Mouse (Mus musculus): Measurements from ENCODE around the gene Trmt10a.

The Trmt10a gene

DNA sequence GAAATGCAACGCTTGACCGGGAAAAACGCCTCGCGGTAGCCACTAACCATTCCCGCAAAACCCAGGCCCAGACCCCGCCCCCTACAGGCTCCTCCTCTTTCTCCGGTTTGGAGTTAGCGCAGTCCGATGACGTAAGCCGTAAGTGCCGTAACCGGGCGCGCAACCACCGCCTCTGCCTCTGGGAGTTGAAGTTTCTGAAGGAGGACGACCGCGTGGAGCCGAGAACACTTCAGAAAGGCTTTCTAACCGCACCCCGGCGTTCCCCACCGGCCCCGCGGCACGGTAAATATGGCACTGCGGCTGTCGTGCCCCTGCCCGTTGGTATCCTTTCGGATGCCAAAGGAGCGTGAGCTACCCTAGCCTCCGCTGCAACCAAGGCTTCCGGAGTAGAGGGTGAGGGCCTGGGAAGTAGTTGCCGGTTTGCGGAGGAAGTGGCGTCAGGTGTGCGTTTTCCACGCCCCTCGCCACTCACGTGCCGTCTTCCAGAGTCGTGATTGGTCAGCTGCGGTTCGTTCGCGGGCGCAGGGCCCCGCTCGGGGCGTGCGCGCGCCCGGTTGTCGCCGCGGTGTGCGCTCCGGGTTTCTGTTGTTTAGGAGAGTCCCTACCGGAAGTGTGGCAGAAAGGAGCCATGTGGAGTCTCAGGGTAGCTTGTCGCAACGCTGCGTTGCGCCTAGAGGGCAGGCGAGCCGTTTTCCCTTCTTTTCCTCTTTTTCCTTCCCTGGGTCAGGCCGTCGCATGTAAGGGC, at the start of gene Trmt10a:
Gene Trmt10a (plus strand): TSS at position 134 of the 745 bp plus-strand sequence.
- in situ Hi-C loops (cut with MseI, MboI) = loop anchor here (25.0 kb wide), 1 partner anchor 356 kb away; no protein-coding TSS in a partner anchor

DNA sequence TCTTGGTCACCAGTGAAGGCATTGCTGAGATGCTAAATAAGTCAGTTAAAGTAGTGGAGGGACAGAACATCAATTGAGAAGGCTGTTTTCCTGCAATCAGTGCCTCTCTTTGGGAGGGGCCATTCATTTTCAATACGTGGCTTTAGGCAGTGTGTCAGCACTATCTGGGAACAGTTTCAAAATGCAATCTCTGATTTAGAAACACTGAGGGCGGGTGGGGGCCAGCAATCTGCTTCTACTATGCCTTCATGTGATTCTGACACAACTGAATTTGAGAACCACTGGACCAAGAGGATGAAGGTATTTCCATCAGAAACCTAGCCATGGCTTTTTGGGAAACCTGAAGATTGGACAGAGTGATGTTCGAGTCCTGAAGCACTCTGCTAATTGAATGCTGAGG, 47.9 kb upstream of the Trmt10a start:
- in situ Hi-C loops (cut with MseI, MboI) = no loop called here

- in situ Hi-C loops (cut with MseI, MboI) = no loop called here
Observed at GRCm38 (mm10) chr3:138095718-138096117, 47.5 kb upstream of the Trmt10a start.

- in situ Hi-C loops (cut with MseI, MboI) = no loop called here
Observed at GRCm38 (mm10) chr3:138096263-138097028, 46.8 kb upstream of the Trmt10a start.

DNA sequence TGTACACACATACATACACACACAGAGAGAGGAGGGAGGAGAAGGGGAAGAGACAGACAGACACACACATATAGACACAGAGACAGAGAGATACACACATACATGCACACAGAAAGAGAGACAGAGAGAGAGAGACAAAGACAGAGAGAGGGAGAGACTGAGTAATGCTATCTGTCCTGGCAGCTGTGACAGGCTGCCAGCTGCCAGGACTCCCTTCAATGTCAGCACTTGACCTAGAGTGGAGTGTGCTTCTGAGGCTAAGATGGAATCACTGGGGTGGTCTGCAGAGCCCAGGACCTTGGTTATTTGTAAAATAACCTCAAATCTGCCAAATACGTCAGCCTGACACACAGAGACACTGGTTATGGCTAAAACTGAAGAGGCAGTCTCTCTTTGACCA, 45.5 kb upstream of the Trmt10a start:
- in situ Hi-C loops (cut with MseI, MboI) = no loop called here

- in situ Hi-C loops (cut with MseI, MboI) = no loop called here
Observed at GRCm38 (mm10) chr3:138101936-138102335, 41.3 kb upstream of the Trmt10a start.

DNA sequence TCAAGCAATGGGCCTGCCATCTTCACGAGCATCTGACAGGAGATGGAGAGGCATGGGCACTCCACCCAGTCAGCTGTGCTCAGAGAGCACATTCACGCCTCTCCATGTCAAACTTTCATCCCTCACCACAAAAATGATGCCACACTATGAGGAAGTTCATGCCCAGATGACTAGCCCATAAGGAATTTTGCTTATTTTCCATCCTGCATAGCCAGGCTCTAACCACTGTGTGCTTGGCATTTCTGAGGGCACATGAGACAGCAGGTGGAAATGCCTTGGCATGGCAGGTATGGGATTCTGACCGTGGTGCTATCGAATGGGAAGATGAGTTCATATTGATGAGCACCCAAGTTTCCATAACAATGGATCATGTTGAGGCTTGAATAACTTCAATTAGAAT, 39.6 kb upstream of the Trmt10a start:
- in situ Hi-C loops (cut with MseI, MboI) = no loop called here

- in situ Hi-C loops (cut with MseI, MboI) = no loop called here
Observed at GRCm38 (mm10) chr3:138105056-138105455, 38.2 kb upstream of the Trmt10a start.

GRCm38 (mm10) chr3:138106887-138107286, 36.4 kb upstream of the Trmt10a start:
- in situ Hi-C loops (cut with MseI, MboI) = no loop called here

DNA sequence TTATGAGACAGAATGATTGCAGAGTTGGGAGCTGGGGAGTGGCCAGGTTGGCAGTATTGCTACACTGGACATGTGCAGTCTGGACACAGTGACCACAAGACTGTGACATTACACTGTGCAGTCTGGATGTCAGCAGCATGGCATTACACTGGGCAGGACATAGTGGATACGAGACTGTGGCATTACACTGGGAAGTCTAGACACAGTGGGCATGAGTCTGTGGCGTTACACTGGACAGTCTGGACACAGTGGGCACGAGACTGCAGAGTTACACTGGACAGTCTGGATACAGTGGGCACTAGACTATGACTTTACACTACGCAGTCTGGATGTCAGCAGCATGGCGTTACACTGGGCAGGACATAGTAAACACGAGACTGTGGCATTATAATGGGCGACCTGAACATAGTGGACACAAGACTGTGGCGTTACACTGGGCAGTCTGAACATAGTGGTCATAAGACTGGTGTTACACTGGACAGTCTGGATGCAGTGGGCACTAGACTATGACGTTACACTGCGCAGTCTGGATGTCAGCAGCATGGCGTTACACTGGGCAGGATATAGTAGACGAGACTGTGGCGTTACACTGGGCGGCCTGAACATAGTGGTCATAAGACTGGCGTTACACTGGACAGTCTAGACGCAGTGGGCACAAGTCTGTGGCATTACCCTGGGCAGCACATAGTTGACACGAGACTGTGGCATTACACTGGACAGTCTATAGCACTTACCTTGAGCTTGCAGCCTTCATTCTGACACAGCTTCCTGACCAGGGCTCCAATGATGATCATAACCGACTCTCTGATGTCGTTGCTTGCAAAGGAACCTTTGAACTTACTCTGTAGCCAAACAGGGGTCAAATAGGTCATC, 32.1 kb upstream of the Trmt10a start:
- in situ Hi-C loops (cut with MseI, MboI) = no loop called here

DNA sequence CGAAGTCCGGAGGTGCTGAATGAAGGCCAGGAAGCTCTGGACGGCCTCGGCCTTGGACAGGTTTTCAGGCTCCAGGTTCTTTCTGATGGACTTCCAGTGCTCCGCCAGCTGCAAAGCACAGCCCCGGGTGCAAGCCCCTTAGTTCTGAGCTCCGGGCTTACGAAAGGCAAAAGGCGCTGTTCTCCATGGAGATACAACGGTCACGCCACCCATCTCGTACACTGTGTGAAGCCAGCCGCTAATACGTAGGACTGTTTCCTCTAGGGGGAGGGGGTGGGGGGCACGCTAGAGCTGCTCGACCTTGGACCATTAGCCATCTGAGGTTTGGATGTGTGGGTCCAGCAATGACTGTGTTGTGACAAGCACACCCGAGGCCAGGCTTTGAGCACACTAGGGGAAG, 29.1 kb upstream of the Trmt10a start:
- in situ Hi-C loops (cut with MseI, MboI) = no loop called here

GRCm38 (mm10) chr3:138116871-138117270, 26.4 kb upstream of the Trmt10a start:
- in situ Hi-C loops (cut with MseI, MboI) = no loop called here

DNA sequence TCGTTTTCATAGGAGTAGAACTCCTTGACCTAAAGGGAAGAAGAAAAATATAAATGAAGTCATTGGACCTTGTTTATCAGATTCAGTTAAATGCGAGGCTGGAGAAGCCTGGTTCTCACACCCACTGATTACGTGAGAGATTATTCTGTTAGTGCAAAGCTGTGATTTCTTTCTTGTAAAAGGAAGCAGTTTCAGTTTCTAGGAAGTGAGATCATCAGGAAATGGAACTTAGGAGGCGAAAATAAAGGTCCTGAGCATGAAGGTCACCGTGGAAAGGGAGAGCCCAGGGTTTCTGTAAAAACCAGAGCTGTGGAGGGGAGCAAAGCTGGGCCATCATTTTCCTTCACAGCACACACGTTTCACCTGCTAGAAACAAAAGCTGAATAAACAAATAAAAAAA, 24.9 kb upstream of the Trmt10a start:
- in situ Hi-C loops (cut with MseI, MboI) = no loop called here

DNA sequence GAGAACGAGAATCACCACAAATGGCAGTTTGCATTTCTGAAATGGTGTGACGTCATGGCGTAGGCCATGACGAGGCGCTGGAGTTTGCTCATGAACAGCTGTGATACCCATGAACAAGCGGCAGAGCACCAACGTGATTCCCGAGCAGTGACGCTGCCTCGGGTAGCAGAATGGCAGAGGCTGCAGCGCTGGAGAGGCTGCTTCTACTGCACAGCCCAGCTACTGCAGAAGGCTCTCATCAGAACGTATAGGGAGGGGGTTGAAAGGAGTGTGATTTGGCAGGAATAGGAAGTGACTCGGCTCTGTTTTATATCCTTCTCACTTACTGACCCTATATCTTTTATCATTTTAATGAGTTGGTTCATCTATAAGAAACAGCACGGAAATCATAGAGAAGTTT, 24.4 kb upstream of the Trmt10a start:
- in situ Hi-C loops (cut with MseI, MboI) = no loop called here

DNA sequence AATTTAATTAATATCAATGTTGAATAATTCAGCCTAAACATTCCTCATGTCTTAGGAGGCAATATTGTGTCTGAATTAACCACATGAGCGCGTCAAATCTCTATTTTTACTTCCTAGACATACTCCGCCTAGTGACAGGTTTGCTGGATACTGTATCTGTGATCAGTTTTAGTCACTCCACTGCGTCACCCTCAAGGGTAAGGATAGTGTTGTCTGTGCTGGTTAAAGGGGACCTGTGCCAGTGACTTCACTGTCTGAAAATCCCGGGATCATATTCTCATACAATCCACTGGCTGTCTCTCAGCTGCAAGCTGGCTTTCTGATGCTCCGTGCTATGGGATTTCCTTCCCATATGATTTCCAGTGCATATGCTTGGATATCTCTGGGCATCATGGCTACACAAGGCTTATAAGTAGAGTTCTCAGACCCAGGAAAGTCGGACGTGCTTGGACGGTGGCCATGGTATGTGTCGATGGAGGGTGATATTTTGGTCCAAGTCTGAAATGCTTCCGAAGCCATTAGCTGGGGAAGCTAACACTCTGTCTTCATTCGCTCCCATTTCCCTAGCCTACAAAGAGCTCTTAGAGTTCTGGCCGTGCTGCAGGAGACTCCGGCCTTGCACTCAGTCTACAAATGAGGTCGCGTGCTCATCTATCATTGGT, 23.7 kb upstream of the Trmt10a start:
- in situ Hi-C loops (cut with MseI, MboI) = no loop called here

- in situ Hi-C loops (cut with MseI, MboI) = no loop called here
Observed at GRCm38 (mm10) chr3:138121461-138121860, 21.8 kb upstream of the Trmt10a start.

- in situ Hi-C loops (cut with MseI, MboI) = no loop called here
Observed at GRCm38 (mm10) chr3:138123842-138124241, 19.4 kb upstream of the Trmt10a start.

DNA sequence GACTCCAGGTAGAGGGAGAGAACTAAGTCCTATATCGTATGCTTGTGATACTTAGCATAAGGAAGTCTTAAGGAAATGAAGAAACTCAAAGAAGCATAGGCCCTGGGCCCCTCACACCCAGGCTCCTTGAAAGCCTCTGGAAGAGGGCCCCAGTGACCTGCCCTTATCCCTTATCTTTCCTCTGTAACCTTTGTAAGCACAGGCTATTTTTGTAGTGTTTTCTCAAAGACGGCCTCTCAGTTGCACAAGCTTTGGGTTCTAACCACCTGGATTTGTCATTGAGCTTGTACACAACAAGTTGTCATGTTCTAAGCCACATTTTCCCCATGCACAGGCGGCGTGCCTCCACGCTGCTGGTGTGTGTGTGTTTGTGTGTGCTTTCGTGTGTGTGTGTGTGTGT, 14.1 kb upstream of the Trmt10a start:
- in situ Hi-C loops (cut with MseI, MboI) = loop anchor here (25.0 kb wide), 1 partner anchor 342 kb away; no protein-coding TSS in a partner anchor

DNA sequence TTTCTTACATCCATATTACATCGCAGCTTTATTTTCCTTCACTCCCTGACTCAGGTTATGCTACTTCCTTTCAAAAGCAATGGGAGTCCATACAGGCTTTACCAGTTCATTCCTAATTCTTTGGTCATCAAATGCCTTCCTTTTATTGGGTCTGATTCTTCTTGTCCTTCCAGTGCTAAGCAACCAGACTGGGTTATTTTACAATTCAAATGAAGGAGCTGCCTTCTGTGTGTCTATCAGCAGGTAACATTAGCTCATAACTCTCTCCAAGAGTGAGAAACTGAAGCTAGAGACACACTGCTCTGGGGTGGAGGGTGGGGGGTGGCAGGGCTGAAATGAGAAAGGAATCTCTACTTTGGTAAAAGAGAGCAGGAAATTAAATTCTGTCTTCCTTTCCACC, 12.6 kb upstream of the Trmt10a start:
- in situ Hi-C loops (cut with MseI, MboI) = loop anchor here (25.0 kb wide), 1 partner anchor 343 kb away; no protein-coding TSS in a partner anchor

GRCm38 (mm10) chr3:138131168-138131567, 12.1 kb upstream of the Trmt10a start:
- in situ Hi-C loops (cut with MseI, MboI) = loop anchor here (25.0 kb wide), 1 partner anchor 344 kb away; no protein-coding TSS in a partner anchor

DNA sequence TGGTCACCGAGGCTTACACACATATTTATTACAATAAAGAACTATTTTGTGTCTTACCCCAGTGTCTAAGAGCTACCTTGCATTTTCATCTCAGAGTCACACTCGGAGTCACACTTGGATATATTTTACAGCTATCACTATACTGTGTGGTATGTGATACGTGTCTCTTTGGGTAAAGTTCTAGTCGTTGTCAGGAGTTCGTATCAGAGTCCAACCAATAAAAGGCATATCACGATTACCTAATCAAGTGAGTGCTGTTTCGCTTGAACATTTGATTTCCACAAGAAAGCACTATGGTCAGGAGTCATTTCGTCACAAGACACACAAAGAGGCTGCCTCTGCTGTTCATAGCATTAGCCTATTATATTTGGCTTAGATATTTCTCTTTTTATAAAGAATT, 9.8 kb upstream of the Trmt10a start:
- in situ Hi-C loops (cut with MseI, MboI) = loop anchor here (25.0 kb wide), 1 partner anchor 346 kb away; no protein-coding TSS in a partner anchor
